Mouse (Mus musculus): Measurements from ENCODE around the gene Tnf.
"Not testable (repeated sequence)": the region's sequence is repeated elsewhere in the genome, so short reads cannot be mapped to it uniquely, and the experiment has no call there.

The Tnf gene

DNA sequence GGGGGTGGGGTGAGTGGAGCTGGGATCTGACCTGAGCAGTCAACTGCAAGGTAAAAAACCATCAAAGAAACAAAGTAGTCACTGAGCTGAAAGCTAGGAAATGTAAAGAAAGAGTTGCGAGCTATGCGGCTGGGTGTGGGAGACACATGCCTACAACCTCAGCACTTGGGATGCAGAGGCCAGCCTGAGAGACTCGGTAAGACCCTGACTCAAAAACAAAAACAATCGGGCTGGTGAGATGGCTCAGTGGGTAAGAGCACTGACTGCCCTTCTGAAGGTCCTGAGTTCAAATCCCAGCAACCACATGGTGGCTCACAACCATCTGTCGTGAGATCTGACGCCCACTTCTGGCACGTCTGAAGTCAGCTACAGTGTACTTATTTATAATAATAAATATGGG, 32.3 kb upstream of the Tnf start:
- not testable (repeated sequence) for DNase-seq (ENCODE audit: low read depth, low spot score)

- peak; percentile 64 for DNase-seq (ENCODE audit: low read depth, low spot score)
Observed at GRCm38 (mm10) chr17:35233114-35233980, 31.5 kb upstream of the Tnf start, which contains the start of gene Atp6v1g2. Gene Atp6v1g2 (plus strand): TSS chr17:35233660.

- peak; percentile 70 for DNase-seq (ENCODE audit: low read depth, low spot score)
Observed at GRCm38 (mm10) chr17:35232659-35233058, 30.9 kb upstream of the Tnf start.

- DNase-seq (ENCODE audit: low read depth, low spot score): peak; percentile 91
Observed at GRCm38 (mm10) chr17:35232043-35232442, 30.2 kb upstream of the Tnf start.

GRCm38 (mm10) chr17:35231022-35231421, 29.2 kb upstream of the Tnf start:
- peak; percentile 74 for DNase-seq (ENCODE audit: low read depth, low spot score)

GRCm38 (mm10) chr17:35226561-35227046, 24.8 kb upstream of the Tnf start:
- peak; percentile 61 for DNase-seq (ENCODE audit: low read depth, low spot score)

DNA sequence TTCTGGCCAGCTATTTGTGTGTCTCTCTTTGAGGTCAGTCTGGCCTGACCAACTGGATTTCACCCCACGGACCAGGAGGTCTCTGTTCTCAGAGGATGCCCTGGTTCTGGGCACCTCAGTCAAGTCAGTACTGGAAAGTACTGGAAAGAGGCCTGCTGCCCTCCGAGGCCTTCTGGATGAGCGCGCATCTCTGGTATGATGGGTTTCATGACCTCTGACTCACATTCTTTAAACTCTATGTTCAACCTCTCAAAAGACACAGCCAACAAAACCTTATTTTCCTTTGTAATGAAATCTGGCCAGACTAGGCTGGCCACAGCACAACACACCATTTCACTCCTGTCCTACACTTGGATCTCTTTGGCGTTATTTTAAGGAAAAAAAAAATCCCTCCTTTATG, 23.6 kb upstream of the Tnf start:
- DNase-seq (ENCODE audit: low read depth, low spot score): no peak

GRCm38 (mm10) chr17:35224641-35225040, 22.8 kb upstream of the Tnf start:
- no peak for DNase-seq (ENCODE audit: low read depth, low spot score)

GRCm38 (mm10) chr17:35222299-35222698, 20.5 kb upstream of the Tnf start:
- DNase-seq (ENCODE audit: low read depth, low spot score): peak; percentile 39

DNA sequence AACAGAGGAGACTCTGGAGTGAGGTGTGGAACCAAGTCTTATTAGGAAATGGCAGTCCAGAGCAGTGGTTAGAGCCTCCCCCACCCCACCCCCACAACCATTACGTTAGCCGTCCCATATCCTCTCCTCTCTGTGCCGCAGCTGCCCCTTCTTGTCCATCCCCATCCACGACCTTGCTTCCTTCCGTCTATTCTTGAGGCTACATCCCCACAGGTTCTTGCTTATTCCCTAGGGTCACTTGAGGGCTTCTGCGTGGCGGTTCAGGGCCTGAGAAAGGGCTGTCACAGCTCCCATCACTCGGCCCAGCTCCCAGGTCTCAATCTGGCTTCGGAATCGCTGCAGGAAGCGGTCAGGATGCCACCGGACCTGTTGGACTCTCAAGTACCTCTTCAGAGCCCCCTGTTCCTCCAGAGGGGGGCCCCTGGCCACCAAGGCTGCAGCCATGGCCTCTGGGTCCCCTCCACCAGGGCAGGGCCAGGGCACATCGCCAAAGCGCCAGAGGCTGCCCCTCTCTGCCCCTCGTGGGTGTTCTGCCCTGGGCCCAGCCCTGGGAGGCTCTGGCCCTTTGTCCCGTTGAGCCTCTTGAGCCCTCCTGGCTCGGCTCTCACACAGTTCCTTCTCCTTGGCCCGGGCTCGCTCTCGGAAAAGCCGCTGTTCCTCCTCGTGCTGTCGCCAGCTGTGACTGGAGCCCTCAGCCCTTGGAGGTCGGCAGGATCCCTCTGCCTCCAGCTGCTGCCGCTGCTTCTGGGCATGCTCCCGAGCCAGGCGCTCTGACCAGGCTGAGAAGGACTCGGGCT, 18.5 kb upstream of the Tnf start, which contains the start of gene Gm16181:
Gene Gm16181, plus strand, starts transcription at position 679 of the 797 bp plus-strand sequence.
- DNase-seq (ENCODE audit: low read depth, low spot score): no peak

- peak; percentile 71 for DNase-seq (ENCODE audit: low read depth, low spot score)
Observed at GRCm38 (mm10) chr17:35219601-35220041, 17.8 kb upstream of the Tnf start.

GRCm38 (mm10) chr17:35218516-35219193, 16.8 kb upstream of the Tnf start:
- peak; percentile 67 for DNase-seq (ENCODE audit: low read depth, low spot score)

- no peak for DNase-seq (ENCODE audit: low read depth, low spot score)
Observed at GRCm38 (mm10) chr17:35213071-35213470, 11.3 kb upstream of the Tnf start.

- DNase-seq (ENCODE audit: low read depth, low spot score): no peak
Observed at GRCm38 (mm10) chr17:35210593-35210992, 8.8 kb upstream of the Tnf start.

DNA sequence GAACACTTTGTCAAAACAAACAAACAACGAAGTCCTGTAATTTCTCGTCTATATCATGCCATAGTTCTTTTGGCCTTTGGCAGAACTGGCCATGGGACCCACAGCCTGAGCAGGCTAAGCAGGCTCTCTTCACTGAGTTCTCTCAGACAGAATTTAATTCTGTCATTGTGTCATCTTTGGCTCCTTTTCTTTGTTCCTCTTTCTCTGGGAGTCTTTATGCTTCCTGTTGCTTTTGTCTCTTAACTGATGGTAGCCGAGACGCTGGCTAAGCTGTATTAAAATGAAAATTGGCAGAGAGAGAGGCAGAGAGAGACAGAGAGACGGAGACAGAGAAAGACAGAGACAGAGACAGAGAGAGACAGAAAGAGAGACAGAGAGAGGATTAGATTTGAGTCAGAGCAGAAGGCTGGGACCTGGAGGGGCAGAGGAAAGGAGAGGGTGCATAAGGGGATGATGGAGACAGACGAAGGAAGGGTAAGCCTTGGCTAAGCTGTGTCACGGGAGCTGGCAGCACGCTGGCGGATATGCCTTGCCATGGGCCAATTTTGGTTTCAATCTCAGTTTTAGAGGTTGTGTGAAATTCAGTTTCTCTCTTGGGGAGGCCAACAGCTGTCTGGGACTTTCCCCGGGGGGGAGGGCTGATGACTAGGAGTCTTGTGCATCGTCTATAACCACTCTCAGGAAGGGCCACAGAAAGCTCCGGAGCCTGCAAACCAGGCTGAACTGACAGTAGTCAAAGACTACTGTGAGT, 8.2 kb upstream of the Tnf start:
- peak; percentile 89 for DNase-seq (ENCODE audit: low read depth, low spot score)

GRCm38 (mm10) chr17:35205380-35205769, 3.6 kb upstream of the Tnf start:
- no peak for DNase-seq (ENCODE audit: low read depth, low spot score)

DNA sequence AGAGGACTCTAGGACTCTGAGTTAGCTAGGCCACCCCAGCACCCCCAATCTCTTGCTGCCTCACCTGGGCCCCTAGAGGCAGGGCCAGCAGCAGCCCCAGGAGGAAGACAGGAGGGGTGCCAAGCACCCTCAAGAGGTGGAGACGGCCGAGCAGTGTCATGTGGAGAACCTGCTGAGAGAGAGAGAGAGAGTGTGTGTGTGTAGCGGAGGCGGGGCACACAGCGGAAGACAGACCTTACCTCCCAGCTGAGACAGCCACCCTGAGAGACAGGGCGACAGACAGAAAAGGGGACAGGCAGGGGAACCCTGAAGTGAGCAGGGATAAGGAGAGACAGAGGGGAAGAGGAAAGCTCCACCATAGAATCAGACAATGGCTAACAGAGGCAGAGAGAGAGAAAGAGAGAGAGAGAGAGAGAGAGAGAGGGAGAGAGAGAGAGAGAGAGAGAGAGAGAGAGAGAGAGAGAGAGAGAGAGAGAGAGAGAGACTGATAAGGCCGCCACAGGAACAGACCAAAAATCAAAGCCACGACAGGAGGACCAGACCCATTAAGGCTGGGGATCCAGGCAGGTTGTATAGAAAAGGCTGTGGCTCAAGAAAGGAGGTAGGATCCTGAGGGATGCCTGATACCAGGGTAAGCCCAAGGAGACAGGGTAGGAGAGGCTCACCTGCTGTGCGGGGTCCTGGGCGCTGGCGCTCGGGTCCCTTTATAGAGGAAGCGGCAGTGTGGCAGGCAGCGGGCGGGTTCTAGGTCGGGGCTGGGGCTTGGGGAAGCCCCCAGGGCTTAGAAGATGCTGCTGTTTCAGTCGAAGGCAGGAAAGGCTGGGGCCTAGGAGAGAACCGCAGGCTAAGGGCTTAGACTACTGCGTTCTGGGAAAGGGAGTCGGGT, 2.9 kb upstream of the Tnf start, which contains the start of gene Lta:
Gene Lta, minus strand, starts transcription at position 858 of the 886 bp plus-strand sequence.
- peak; percentile 88 for DNase-seq (ENCODE audit: low read depth, low spot score)

DNA sequence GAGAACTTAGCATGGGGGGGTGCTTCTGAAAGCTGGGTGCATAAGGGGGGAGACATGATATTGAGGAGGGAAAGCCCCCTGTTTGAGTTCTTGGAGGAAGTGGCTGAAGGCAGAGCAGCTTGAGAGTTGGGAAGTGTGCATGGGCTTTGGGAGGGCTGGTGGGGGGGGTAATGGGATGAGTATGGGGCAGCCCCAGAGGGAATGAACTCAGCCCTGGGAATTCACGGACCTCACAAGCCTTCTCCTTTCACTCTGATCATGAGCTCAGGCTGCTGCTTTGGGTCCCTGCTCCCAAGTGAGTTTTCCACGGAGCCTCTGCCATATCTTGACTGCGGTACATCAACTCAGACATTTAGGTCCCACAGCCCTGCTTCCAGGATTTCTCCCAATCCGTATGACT, 635 bp upstream of the Tnf start:
- no peak for DNase-seq (ENCODE audit: low read depth, low spot score)

DNA sequence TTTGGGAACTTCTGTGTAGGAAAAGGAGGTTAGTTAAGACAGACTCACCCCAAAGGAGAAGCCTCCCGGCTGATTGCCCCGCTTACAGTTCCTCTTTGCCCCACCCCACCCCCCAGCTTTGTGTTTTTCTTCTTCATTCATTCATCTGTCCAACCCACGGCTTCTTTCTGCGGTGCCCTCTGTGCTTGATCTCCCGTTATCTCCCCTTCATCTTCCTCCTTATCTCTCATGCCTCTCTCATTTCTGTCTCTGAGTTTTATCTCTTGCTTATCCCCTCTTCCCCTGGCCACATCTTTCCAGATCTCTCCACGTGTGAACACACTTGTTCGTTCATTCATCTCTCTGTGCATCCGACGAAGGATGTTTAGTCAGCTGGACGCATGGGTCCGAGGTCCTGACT, 679 bp downstream of the Tnf start:
- peak; percentile 56 for DNase-seq (ENCODE audit: low read depth, low spot score)

DNA sequence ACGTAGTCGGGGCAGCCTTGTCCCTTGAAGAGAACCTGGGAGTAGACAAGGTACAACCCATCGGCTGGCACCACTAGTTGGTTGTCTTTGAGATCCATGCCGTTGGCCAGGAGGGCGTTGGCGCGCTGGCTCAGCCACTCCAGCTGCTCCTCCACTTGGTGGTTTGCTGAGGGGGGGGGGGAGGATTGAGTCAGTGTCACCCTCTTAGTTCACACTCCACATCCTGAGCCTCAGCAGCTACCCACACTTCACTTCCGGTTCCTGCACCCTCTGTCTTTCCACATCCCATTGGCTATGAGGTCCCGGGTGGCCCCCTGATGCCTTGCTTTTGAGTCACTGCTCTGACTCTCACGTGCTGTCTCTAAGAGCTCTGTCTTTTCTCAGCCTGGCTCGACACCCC, 1.4 kb downstream of the Tnf start:
- DNase-seq (ENCODE audit: low read depth, low spot score): peak; percentile 92
